Mouse (Mus musculus): ENCODE measurements around the gene Vmn2r12.
"Not testable (repeated sequence)": the region's sequence is repeated elsewhere in the genome, so short reads cannot be mapped to it uniquely, and the experiment has no call there.

Vmn2r12 gene

GRCm38 (mm10) chr5:109097850-109098249, at the start of gene Vmn2r12:
Gene Vmn2r12, minus strand, starts transcription at chr5:109097950.
- DNase-seq (ENCODE audit: inconsistent age in 2 of 2, low spot score in 1 of 2), result not testable (repeated sequence)

DNA sequence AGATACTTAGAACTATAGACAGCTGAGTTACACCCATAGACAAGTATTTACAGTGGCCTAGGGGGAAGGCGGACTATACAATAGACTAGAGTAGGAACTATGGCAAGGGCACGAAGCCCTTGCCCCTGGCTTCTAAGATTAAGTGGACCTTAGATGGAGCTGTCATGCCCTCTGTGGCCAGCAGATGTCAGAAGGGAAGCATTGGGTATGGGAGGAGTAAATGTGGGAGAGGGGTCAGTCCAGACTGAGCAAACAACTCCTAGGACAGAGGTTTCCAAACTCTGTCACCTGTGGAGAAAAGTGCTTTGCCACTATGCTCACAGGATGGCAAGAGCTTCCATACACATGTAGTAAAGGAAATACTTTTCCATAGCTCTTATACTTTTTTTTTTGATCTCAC, 41.8 kb upstream of the Vmn2r12 start:
- peak; percentile 13 to 61 for DNase-seq (ENCODE audit: inconsistent age in 2 of 2, low spot score in 1 of 2)

- DNase-seq (ENCODE audit: inconsistent age in 2 of 2, low spot score in 1 of 2), result no peak
Measured at GRCm38 (mm10) chr5:109136731-109137130, 39.0 kb upstream of the Vmn2r12 start.

GRCm38 (mm10) chr5:109096482-109096881, 1.3 kb downstream of the Vmn2r12 start:
- DNase-seq (ENCODE audit: inconsistent age in 2 of 2, low spot score in 1 of 2), result not testable (repeated sequence)

DNA sequence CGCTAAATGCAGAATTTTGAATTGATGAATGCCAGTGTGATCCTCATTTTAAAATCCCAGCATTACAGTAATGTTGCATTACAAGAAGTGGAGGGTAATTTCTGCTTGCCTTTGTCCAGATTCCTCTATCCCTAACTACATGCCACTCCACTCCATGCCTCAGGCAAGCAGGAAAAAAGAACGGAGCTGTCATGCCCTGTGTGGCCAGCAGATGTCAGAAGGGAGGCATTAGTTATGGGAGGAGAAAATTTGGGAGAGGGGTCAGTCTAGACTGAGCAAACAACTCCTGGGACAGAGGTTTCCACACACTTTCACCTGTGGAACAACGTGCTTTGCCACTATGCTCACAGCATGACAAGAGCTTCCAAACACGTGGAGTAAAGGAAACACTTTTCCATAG, 25.7 kb downstream of the Vmn2r12 start:
- DNase-seq (ENCODE audit: inconsistent age in 2 of 2, low spot score in 1 of 2), result peak in 1 of 2 experiments; percentile 44

DNA sequence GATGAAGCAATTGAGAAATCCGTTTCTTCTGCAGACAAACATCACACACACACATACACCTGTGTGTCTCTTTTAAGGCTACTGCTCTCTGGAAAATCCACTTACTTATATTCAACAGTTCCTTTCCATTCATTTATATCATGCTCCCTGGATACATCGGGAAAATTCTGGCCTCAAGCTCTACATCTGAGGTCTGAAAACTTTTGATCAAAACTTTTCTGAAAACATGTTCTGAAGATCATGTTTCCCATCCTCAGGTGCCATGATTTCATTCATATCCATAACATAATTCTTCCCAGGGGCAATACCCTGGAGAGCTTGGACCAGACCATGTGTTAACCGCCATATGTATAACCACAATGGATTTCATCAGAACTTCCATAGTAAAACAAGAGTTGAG, 38.3 kb downstream of the Vmn2r12 start, which contains the start of gene Vmn2r11:
Gene Vmn2r11, minus strand, starts transcription at position 101 of the 400 bp plus-strand sequence.
- DNase-seq (ENCODE audit: inconsistent age in 2 of 2, low spot score in 1 of 2), result not testable (repeated sequence)

GRCm38 (mm10) chr5:109055286-109055685, 42.5 kb downstream of the Vmn2r12 start:
- peak; percentile 48 to 49 for DNase-seq (ENCODE audit: inconsistent age in 2 of 2, low spot score in 1 of 2)

All from adrenal gland, adult (tissue).